Mouse (Mus musculus) mouse trophoblast stem cell (cell line): Measurements from ENCODE around the gene Myh9.

Experiments used
- in situ Hi-C, 2 experiments: fragments of 300-500 bp; cut with MseI, MboI; formaldehyde crosslinking; loops; 2 replicates in 1 of 2; 3 replicates in 1 of 2; pipeline ENCODE4 v1.15.1; 2025

The Myh9 gene

GRCm38 (mm10) chr15:77843494-77844041 is 1.6 kb upstream of the Myh9 start:
- in situ Hi-C loops: loop anchor here in 1 of 2 experiments (10.0 kb wide), 1 partner anchor 71 kb away; no protein-coding TSS in a partner anchor

DNA sequence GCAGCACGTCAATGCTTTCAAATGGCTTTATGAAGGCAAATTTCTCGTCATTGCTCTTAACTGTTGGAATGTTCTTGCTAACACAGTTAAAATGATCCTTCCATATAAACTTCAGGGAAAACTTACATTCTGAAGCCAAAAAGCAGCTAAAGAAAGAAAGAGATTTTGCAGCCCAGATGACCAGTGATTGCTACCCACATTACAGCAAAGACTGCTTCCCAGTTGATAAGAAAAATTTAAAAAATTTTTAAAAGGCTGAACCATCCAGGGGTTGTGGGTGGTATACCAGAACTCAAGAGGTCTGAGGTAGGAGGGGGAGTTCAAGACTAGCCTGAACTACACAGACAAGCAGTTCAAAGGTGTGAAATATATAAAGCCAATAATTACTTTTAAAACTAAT is 1.1 kb upstream of the Myh9 start:
- in situ Hi-C loops: loop anchor here in 1 of 2 experiments (10.0 kb wide), 1 partner anchor 72 kb away; no protein-coding TSS in a partner anchor

DNA sequence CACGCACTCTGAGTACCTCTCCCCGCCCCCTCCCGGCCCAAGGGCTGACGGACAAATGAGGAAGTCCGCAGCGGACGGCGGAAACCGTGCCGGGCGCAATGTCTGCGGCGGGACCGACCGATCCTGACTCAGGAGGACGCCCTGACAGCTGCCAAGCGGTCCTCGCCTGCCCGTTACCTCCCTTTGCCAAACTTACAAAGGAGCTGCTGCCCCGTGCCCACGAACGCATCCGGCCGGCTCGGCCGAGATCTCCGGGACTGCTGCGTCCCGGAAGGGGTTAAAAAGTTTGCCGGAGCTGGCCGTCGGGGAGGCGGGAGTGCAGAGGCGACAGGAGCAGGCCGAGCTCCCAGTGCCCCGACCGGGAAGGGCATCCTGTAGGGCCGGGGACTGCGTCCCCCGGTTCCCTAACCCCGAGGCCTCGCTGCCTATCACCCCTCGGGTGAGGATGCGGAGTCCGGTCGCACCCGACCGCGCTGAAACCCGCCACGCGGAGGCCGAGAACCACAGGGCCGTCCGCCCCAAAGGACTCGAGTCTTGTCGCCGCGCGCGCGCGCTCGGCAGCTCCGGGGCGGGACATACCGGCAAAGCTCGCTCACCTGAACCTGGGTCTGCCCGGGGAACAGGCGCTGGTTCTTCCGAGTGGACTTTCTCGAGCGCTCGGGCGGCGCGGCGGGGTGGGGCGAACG is 471 bp downstream of the Myh9 start:
- in situ Hi-C loops: loop anchor here in 1 of 2 experiments (10.0 kb wide), 1 partner anchor 73 kb away; no protein-coding TSS in a partner anchor

- in situ Hi-C loops: loop anchor here in 1 of 2 experiments (10.0 kb wide), 1 partner anchor 74 kb away; no protein-coding TSS in a partner anchor
Observed at GRCm38 (mm10) chr15:77840450-77841360, 1.3 kb downstream of the Myh9 start.

DNA sequence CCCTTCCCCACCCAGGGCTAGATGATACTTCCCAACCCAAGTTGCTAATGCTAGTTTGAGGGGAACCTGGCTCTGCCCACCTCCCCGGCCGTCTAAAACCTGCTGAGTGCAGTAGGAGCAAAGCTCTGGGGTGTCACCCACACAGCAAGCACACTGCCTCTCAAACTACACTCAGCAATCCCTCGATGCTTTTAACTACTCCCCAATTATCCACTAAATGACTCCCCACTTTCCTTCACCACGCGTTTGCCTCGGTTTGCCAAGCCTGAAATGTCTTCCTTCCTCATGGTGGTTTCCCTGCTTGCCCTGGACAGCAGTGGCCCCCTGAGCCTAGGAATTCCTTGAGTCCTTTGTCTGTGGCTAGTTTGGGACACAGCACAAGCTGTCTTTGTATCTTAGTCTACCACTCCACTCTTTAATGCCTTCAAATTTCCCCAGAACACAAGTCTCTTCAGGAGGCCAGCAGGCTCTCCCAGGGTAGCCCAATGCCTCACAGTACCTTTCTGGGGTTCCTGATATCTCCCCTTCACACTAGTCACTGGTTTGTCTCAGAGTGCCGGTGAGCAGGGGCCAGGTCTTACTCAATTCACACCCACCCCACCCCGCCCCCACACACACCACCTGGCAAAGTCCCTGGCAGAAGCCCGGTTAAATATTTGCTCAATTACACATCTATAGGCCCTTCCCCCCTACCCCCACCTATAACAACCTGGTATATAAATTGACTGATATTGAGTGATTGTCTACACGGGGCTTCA is 2.3 kb downstream of the Myh9 start:
- in situ Hi-C loops: loop anchor here in 1 of 2 experiments (10.0 kb wide), 1 partner anchor 75 kb away; no protein-coding TSS in a partner anchor

DNA sequence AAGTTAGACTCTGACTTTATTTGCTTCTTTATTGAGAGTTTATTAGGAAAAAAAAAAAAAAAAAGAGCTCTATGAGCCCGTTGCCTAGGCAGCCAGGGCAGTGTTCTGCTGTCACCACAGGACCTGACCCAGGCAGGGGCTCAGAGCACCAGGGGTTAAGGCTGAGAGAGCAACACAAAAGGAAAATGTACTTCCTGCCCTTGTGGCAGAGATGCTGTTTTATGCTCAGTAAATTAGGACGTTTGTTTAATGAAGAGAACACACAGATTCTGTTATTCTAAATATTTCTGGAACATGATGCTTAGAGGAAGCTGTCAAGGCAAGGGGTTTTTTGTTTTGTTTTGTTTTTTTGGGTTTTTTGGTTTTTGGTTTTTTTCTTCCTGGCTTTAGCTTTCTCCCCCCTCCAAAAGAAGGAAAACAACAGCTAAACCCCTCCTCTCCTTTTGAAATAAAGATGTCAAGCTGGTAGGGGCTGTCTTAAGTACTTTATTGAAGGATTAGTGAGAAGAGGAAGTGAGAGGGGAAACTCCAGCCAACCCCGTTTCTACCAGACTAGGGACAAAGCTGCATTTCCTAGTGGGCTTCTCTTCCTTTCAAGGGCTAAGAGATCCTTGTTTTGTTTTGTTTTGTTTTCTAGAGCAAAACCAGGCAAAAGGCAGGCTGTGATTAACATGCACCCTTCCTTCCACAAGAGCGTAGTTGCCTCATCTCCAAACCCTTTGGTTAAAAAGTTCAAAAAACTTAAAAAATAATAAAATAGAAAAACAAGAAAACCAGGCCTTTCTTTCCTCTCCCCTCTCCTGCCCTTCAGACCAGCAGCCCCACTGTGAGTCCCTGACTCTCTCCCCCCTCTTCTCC is 3.2 kb downstream of the Myh9 start:
- in situ Hi-C loops: no loop called here

DNA sequence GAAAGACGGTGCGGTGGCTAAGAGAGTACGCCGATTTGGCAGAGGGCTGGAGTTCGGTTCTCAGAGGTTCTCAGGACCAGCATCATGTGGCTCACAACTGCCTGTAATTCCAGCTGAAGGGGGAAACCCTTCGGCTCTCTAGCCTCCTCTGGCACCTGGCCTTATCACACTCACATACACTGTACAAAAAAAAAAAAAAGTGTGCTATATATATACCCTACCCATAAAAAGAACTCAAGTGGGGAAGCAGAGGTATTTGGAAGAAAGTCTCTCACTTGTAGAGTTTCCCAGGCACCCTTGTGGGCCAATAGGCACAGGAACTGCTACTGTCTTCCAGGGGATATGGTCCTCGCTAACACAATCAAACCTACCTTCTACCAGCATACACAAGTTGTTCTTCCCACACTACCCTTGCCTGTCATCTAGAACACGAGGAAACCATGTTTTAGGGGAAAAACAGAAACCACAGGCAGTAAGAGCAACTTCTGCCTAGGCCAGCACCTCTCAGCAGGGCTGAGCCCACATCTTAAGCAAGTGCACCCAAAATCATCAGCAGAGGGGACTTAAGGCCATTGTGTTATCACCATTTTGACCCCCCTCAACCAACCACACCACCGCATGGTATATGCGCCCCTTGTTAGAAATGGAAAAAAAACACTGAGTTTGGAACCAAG is 4.4 kb downstream of the Myh9 start:
- in situ Hi-C loops: no loop called here

DNA sequence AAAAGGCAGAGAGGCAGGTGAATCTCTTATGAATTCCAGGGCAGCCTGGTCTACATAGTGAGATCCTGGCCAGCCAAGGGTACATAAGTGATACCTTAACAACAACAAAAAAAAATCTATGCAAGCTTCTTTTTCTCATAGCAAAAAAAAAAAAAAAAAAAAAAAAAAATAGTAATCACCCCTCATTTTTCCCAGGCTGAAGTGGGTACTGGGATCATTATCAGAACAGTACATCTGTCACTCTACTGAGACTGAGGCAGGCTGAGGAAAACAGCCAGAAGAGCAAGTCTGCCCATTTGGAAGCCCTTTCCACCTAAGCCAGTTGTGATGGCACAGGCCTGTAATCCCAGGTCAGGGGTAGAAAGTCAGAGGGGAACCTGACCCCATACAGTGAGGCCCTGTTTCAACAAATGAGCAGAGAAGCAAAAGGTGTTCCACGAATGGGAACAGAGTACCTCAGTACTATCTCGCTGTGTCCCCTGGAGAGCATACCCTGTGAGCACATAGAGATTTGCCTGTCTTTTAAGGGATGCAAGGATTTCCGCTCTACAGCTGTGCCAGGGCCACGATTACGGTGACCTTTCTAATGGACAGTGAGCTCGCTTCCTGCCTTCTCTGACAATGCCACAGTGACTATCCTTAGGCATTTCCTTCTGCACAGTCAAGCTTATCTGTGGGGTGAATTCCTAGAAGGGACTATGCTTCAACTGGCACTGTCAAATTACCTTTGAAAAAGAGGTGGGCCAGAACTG is 5.1 kb downstream of the Myh9 start:
- in situ Hi-C loops: no loop called here

DNA sequence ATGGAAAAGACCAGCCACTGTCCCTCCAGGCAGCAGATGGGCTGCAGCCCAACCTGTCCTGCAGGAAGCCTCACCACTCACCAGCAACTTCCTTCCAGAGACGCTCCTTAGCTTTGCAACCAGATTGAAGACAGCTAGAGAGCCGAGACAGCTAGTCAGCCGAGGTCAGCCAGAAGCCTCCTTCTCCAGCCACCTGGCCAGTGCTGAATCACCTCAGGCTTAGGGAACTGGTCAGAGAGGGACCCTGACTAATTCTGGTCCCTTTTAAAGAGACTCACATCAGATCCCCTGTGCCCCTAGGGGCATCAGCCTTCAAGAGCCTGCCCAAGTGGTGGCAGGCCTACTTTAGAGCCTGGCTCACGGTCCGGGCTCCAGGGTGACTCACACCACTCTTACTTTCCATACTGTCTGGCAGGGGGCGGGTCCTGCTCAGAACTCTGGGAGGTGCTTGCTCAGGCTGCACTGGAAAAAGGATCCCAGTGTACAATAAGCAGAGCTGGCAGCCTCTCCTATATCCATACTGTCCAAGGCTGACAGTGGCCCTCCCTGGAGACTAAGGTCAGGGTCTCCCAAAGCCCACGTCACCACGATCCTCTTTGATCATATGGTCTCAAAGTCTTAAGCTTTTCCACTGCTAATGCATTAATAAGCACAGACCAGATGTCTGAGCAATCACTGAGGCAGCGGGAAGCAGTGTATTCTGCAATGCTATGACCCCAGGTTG is 5.9 kb downstream of the Myh9 start:
- in situ Hi-C loops: no loop called here

GRCm38 (mm10) chr15:77834336-77835268 is 7.4 kb downstream of the Myh9 start:
- in situ Hi-C loops: no loop called here

DNA sequence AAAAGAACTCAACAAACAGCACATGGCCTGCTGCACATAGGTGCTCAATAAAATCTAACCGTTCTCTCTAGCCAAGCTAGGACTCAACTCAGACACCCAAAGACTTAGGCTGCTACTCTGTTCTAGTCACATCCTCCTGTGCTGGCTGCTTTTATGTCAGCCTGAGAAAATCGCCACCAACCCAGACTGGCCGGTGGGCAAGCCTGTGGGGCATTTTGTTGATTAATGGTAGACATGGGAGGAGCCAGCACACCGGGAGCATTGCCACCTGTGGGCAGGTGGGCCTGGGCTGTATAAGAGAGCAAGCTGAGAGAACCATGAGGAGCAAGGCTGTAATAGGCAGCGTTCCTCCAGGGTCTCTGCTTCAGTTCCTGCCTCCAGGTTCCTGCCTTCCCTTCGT is 8.2 kb downstream of the Myh9 start:
- in situ Hi-C loops: no loop called here

- in situ Hi-C loops: no loop called here
Observed at GRCm38 (mm10) chr15:77833083-77833482, 8.9 kb downstream of the Myh9 start.

DNA sequence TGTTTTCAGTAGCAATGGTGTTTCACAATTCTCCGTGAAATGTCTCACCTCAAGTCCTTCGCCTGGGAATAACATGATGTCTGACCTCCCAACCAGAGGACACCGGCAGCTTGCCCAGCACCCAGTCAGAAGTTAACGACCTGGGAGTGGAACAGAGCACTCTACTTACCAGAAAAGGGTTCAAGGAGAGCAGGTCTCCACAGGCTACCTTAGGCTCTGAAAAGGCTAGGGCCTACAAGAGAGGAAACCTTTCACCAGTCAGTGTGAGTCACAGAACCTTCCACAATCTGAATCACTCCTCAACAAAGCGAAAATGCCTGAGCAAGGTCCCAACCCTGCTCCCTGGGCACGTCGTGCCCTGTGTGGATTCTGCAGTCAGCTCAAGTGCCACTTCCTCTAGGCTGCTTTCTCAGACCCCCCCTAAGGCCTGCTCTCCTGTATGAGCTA is 9.5 kb downstream of the Myh9 start:
- in situ Hi-C loops: no loop called here

DNA sequence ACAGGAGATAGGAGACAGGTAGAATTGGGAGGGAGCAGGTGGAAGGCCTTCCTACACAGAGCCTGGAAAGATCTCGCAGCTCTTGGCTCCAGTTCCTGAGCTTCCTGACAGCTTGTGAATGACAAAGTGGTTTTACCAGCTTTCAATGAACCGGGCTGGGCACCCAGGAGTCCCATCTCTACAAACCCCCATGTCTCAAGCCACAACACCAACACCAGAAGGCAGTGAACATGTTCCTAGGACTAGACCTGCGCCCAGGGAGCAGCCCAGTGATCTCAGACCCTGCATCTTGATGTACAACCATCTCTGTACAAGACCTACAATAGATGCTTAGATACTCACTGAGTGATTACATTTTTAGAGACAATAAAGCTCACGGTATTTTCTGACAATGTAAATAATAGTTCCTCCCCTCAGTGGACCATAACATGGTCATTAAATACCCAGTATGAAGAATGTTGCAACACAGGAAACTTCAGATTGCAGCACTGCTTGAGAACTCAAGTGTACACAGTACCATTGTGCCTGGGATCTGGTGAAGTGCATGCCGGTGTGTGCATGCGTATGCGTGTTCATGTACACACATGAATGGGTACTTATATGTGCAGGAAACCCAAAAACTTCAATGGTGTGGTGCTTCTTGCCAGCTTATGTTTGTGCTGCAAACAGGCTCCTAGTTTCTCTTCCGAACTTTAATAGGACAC is 10.1 kb downstream of the Myh9 start:
- in situ Hi-C loops: no loop called here

- in situ Hi-C loops: no loop called here
Observed at GRCm38 (mm10) chr15:77831138-77831579, 10.8 kb downstream of the Myh9 start.

- in situ Hi-C loops: no loop called here
Observed at GRCm38 (mm10) chr15:77830481-77831137, 11.4 kb downstream of the Myh9 start.
